Comparison of ENCODE assay signal across 34 mouse cellular contexts in the genomic region with DNA sequence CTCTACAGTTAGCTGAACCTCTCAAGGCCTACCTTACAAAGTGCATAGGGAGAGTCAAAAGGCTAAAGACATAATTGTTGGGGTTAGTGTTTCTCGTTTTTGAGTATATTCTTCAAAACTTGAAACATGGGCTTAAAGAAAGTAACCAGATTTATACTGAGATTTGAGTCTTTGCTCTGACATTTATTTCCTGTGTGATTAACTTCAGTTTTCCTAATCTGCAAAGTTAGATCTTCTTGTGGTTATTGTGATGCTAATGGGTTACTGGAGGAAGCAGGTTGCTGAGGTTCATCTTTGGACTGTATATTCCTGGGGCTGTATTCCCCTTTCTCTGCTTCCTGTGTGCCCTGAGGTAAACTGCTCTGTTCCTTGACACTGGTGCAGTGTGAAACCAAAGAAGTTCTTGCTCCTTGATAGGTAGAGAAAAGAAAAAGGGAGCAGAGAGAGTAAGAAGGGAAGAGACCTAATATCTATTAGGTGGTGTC. TPM values are rescaled to one million over a fixed set of nuclear protein-coding genes. Genes with fewer than 3 reads are reported as not detected.
DNase-seq lines count a peak whose midpoint lies in the region; ATAC-seq lines count a peak whose summit lies in the region.
"Had no signal": no experiment of that assay in that cellular context is flagged by ENCODE, and none has a peak within 500 bp of the region (broad histone marks: within the 10 kb centered on the region; RNA-seq: fewer than 3 reads in every experiment).

No protein-coding gene starts in this region.

- peak; percentile 44 for DNase-seq in CD4-positive helper T cell, adult 2 months (ENCODE audit: low read depth, low spot score)
- DNase-seq in induced T-regulatory cell, adult 2 months (ENCODE audit: low read depth) = peak; percentile 32
- DNase-seq in ovary, postnatal 36 days (ENCODE audit: low spot score) = no peak
- no peak for DNase-seq in natural killer cell, adult 2 months (ENCODE audit: low spot score in 2 of 2)
- no peak for DNase-seq in heart, adult 9 months (ENCODE audit: low spot score in 2 of 2)
- DNase-seq: adrenal gland, adult 8-10 months; adrenal gland, postnatal 25 days; B cell, adult 2 months; cerebellum, adult 11-12 months; cerebellum, adult 8-10 months; cerebellum, postnatal 10 days; cerebellum, postnatal 36 days; embryo, embryonic 11 days; gastrocnemius, postnatal 10 days; gastrocnemius, postnatal 36 days; heart, adult 2 months; heart, postnatal 14 days; heart, postnatal 4 days; kidney, adult 11 months had no signal

- peak; percentile 65 for ATAC-seq in CD4-positive, CD25-positive, alpha-beta regulatory T cell, adult 4 months
- ATAC-seq: forebrain, embryonic 13.5 days; forebrain, embryonic 16.5 days; hindbrain, postnatal 0 days; intestine, embryonic 15.5 days had no signal

RNA-seq across cellular contexts. Expression of a gene that starts 34.9 kb away (rescaled TPM):
- polyA plus RNA-seq in CD4-positive, CD25-positive, alpha-beta regulatory T cell, adult 4 months (2017; shearing (Covaris generic)) = not detected
- polyA plus RNA-seq: heart, adult 2 months had no signal

RNA-seq across cellular contexts. Expression of a gene that starts 35.2 kb away (rescaled TPM):
- 1 to 10 TPM; 8.0 to 8.6 TPM for polyA plus RNA-seq in CD4-positive, CD25-positive, alpha-beta regulatory T cell, adult 4 months (2017; shearing (Covaris generic))

RNA-seq across cellular contexts. Expression of a gene that starts 56.3 kb away (rescaled TPM):
- polyA plus RNA-seq in CD4-positive, CD25-positive, alpha-beta regulatory T cell, adult 4 months (2017; shearing (Covaris generic)) = not detected
- polyA plus RNA-seq: brain, embryonic 14.5 days; cortical plate, adult 2 months; embryonic facial prominence, embryonic 10.5 days; embryonic facial prominence, embryonic 13.5 days; forebrain, embryonic 10.5 days; forebrain, embryonic 13.5 days; forebrain, embryonic 16.5 days; G1E; heart, adult 2 months; heart, embryonic 11.5 days; heart, embryonic 15.5 days; hindbrain, embryonic 11.5 days; hindbrain, embryonic 14.5 days; hindbrain, postnatal 0 days; intestine, embryonic 15.5 days had no signal

Comparison
In these comparisons a context has a peak if more than half of its experiments do, and no peak if none do; other contexts are left out.
1. DNase-seq: peak in CD4-positive helper T cell, adult 2 months (single experiment) and induced T-regulatory cell, adult 2 months (single experiment); none in ovary, postnatal 36 days (single experiment), natural killer cell, adult 2 months (0 of 2) and heart, adult 9 months (0 of 2).